Mouse (Mus musculus) kidney, adult 2 months (tissue): ENCODE measurements at regions not wholly inside any gene's neighbourhood (a gene's known extent, or its start where the extent isn't known, plus 50 kb on each side); places are given as distances from the start of the nearest gene placed in this dataset.

Source experiments
- CTCF ChIP-seq: fragments of 200-500 bp; conservative IDR thresholded peaks from 2 replicates; pipeline ENCODE4 v1.5.1; 2011; ENCODE audit warnings: low read depth, mild to moderate bottlenecking, control low read depth, low read length, moderate library complexity, mixed read lengths; ENCODE audit not compliant: insufficient read depth, insufficient read length
- POLR2A ChIP-seq: fragments of 200-500 bp; IDR thresholded peaks from one replicate; pipeline ENCODE4 v1.6.1; 2011; ENCODE audit warnings: low read depth, low read length, control low read depth

- TF ChIP-seq POLR2A, result no peak
- no peak for TF ChIP-seq CTCF
Measured at GRCm38 (mm10) chr3:53327424-53327823, 135.7 kb downstream of the Nhlrc3 start.
